Mouse (Mus musculus) heart, postnatal 0 days (tissue): ENCODE measurements at regions not wholly inside any gene's neighbourhood (a gene's known extent, or its start where the extent isn't known, plus 50 kb on each side); places are given as distances from the start of the nearest gene placed in this dataset.

Experiments used
- CTCF ChIP-seq: IDR thresholded peaks from 2 replicates; pipeline ENCODE4 v1.5.1; 2016; ENCODE audit warnings: antibody characterized with exemption, control low read depth, low read depth
- EP300 ChIP-seq: IDR thresholded peaks from 2 replicates; pipeline ENCODE4 v1.6.1; 2016; ENCODE audit warnings: antibody characterized with exemption, low read depth

DNA sequence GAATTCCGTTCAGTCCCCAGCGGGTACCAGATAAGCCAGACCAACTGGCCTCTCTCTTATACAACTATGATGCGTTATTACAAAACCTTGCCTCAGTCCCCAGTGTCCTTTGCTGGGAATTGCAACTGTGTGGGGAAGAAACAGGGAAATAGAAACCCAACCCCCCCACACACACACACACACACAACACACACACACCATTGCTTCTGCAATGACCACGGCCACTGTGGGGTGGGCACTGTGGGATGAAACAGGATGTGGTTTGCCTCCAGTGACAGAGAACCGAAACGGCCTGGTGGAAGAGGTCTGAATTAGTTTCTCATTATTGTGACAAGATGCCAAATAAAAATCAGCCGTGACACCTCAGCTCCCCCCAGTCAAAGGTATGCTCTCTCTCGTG lies 128.8 kb upstream of the Rybp start:
- TF ChIP-seq CTCF (no peak), EP300 (no peak)
